Mouse (Mus musculus) ES-E14 (cell line): ENCODE measurements at regions not wholly inside any gene's neighbourhood (a gene's known extent, or its start where the extent isn't known, plus 50 kb on each side); places are given as distances from the start of the nearest gene placed in this dataset.

ENCODE experiments used
- DNase-seq: peaks from one replicate; pipeline ENCODE4 v3.0.0-alpha.2; 2013; ENCODE audit warnings: low read depth, low spot score
- H3K27ac ChIP-seq: 2 replicates; pipeline ENCODE4 v1.5.1; 2012; ENCODE audit warnings: low read depth, mild to moderate bottlenecking, low read length, moderate library complexity, mixed read lengths; ENCODE audit not compliant: poor library complexity, insufficient read depth, severe bottlenecking
- H3K36me3 ChIP-seq: 2 replicates; pipeline ENCODE4 v1.6.1; 2012; ENCODE audit warnings: mild to moderate bottlenecking, low read length, moderate library complexity, mixed read lengths; ENCODE audit not compliant: control insufficient read depth, poor library complexity, insufficient read depth, severe bottlenecking
- H3K4me1 ChIP-seq, 2 experiments: fragments of 150-350 bp in 1 of 2; sonication (generic) in 1 of 2; 2 replicates each; pipeline ENCODE4 v1.6.1; 2012; ENCODE audit warnings: low read length in 2 of 2, mild to moderate bottlenecking in 1 of 2, mixed read lengths in 1 of 2; ENCODE audit not compliant: control insufficient read depth in 2 of 2, insufficient read depth in 2 of 2, poor library complexity in 1 of 2
- H3K4me3 ChIP-seq, 2 experiments: fragments of 150-350 bp in 1 of 2; sonication (generic) in 1 of 2; 2 replicates each; pipeline ENCODE4 v1.5.1; 2012; ENCODE audit warnings: low read length in 2 of 2, low read depth in 1 of 2, mild to moderate bottlenecking in 1 of 2, mixed read lengths in 1 of 2; ENCODE audit not compliant: insufficient read depth in 1 of 2, poor library complexity in 1 of 2, severe bottlenecking in 1 of 2
- H3K9ac ChIP-seq: 2 replicates; pipeline ENCODE4 v1.6.1; 2012; ENCODE audit warnings: low read depth, mild to moderate bottlenecking, low read length, mixed read lengths; ENCODE audit not compliant: poor library complexity, insufficient read depth, severe bottlenecking
- H3K9me3 ChIP-seq: fragments of 150-350 bp; sonication (generic); 2 replicates; pipeline ENCODE4 v1.6.1; 2012; ENCODE audit warnings: low read depth, mild to moderate bottlenecking, low read length; ENCODE audit not compliant: control insufficient read depth, insufficient read depth
- CHD2 ChIP-seq: IDR thresholded peaks from 2 replicates; pipeline ENCODE4 v1.6.1; 2014; ENCODE audit warnings: mild to moderate bottlenecking, low read depth, low read length, inconsistent platforms
- HCFC1 ChIP-seq: IDR thresholded peaks from 2 replicates; pipeline ENCODE4 v1.6.1; 2012; ENCODE audit warnings: low read length, inconsistent platforms, borderline replicate concordance; ENCODE audit not compliant: insufficient read depth
- MAFK ChIP-seq: IDR thresholded peaks from 2 replicates; pipeline ENCODE4 v1.6.1; 2014; ENCODE audit warnings: mild to moderate bottlenecking, low read depth, low read length, inconsistent platforms; ENCODE audit not compliant: insufficient read depth
- ZC3H11A ChIP-seq: IDR thresholded peaks from 2 replicates; pipeline ENCODE4 v1.6.1; 2012; ENCODE audit warnings: low read depth, mild to moderate bottlenecking, inconsistent platforms, low read length, borderline replicate concordance
- ZNF384 ChIP-seq: IDR thresholded peaks from 2 replicates; pipeline ENCODE4 v1.6.1; 2012; ENCODE audit warnings: low read depth, low read length, inconsistent platforms
- in situ Hi-C, 2 experiments: fragments of 600-800 bp; cut with MboI; formaldehyde crosslinking; loops; one replicate each; pipeline ENCODE4 v1.15.1; 2025; ENCODE audit warnings: low sequenced_read_pairs in 2 of 2, inconsistent platforms in 1 of 2; ENCODE audit not compliant: unreplicated experiment in 2 of 2

GRCm38 (mm10) chr6:41121641-41122040 lies 86.3 kb upstream of the 2210010C04Rik start:
- no peak for DNase-seq
- no peaks in the 10 kb centered on the region for H3K36me3 ChIP-seq
- in situ Hi-C loops, result loop anchor here in 1 of 2 experiments (25.0 kb wide), 1 partner anchor 416 kb away; no protein-coding TSS in a partner anchor
- no peak for TF ChIP-seq HCFC1
- TF ChIP-seq MAFK, result no peak
- TF ChIP-seq ZNF384, result no peak
- no peak for TF ChIP-seq CHD2
- no peak for TF ChIP-seq ZC3H11A
- no peak overlapping the region for H3K27ac ChIP-seq
- no peaks in the 10 kb centered on the region; a peak in 1 of 4 replicates for H3K4me1 ChIP-seq
- no peak overlapping the region for H3K9ac ChIP-seq
- no peaks in the 10 kb centered on the region for H3K9me3 ChIP-seq
- no peak overlapping the region for H3K4me3 ChIP-seq

- Histone ChIP-seq H3K4me1 (no peaks in the 10 kb centered on the region; a peak in 1 of 4 replicates), H3K9ac (no peak overlapping the region), H3K36me3 (no peaks in the 10 kb centered on the region), H3K9me3 (no peaks in the 10 kb centered on the region), H3K4me3 (no peak overlapping the region), H3K27ac (no peak overlapping the region)
- in situ Hi-C loops, result loop anchor here in 1 of 2 experiments (25.0 kb wide), 1 partner anchor 418 kb away; no protein-coding TSS in a partner anchor
- DNase-seq, result no peak
- no peak for TF ChIP-seq HCFC1
- TF ChIP-seq ZC3H11A, result no peak
- no peak for TF ChIP-seq MAFK
- TF ChIP-seq CHD2, result no peak
- no peak for TF ChIP-seq ZNF384
Observed at GRCm38 (mm10) chr6:41119176-41119575, 83.9 kb upstream of the 2210010C04Rik start.

- in situ Hi-C loops, result loop anchor here in 1 of 2 experiments (25.0 kb wide), 1 partner anchor 419 kb away; no protein-coding TSS in a partner anchor
- Histone ChIP-seq H3K27ac (no peak overlapping the region), H3K36me3 (no peaks in the 10 kb centered on the region), H3K9ac (no peak overlapping the region), H3K4me1 (no peaks in the 10 kb centered on the region; a peak in 1 of 4 replicates), H3K9me3 (no peaks in the 10 kb centered on the region), H3K4me3 (no peak overlapping the region; a peak in 1 of 4 replicates)
- DNase-seq, result peak; percentile 57
- TF ChIP-seq ZC3H11A, result 0 out of 2 replicates have a peak, but pooled peaks have one; percentile 41
- TF ChIP-seq HCFC1, result no peak
Observed at GRCm38 (mm10) chr6:41118201-41118976, 83.1 kb upstream of the 2210010C04Rik start.

- Histone ChIP-seq H3K4me1 (no peaks in the 10 kb centered on the region; a peak in 1 of 4 replicates), H3K4me3 (no peak overlapping the region), H3K36me3 (no peaks in the 10 kb centered on the region), H3K9ac (no peak overlapping the region), H3K27ac (no peak overlapping the region), H3K9me3 (no peaks in the 10 kb centered on the region)
- no peak for DNase-seq
- in situ Hi-C loops, result loop anchor here in 1 of 2 experiments (25.0 kb wide), 1 partner anchor 423 kb away; no protein-coding TSS in a partner anchor
- TF ChIP-seq ZNF384 (no peak), HCFC1 (no peak), ZC3H11A (no peak), MAFK (no peak), CHD2 (no peak)
Observed at GRCm38 (mm10) chr6:41113943-41114342, 78.6 kb upstream of the 2210010C04Rik start.
